Mouse (Mus musculus) retina, postnatal 1 day (tissue): ENCODE data around the gene 2610021A01Rik.
A peak's percentile ranks its signal among the peaks of the same experiment; 100 is the strongest.
"Not testable (repeated sequence)": the region's sequence is repeated elsewhere in the genome, so short reads cannot be mapped to it uniquely, and the experiment has no call there.

Experiments used
- DNase-seq: peaks from one replicate; pipeline ENCODE4 v3.0.0-alpha.2; 2012

The 2610021A01Rik gene

GRCm38 (mm10) chr7:41599034-41599813 lies at the start of gene 2610021A01Rik:
2610021A01Rik (plus strand) TSS chr7:41599230.
- peak; percentile 97 for DNase-seq

GRCm38 (mm10) chr7:41560681-41561080 lies 38.3 kb upstream of the 2610021A01Rik start:
- no peak for DNase-seq

- not testable (repeated sequence) for DNase-seq
Observed at GRCm38 (mm10) chr7:41573562-41573961, 25.5 kb upstream of the 2610021A01Rik start, which contains the start of gene Gm6871. Gm6871 (minus strand) TSS chr7:41573662.

- DNase-seq: no peak
Observed at GRCm38 (mm10) chr7:41577956-41578355, 21.1 kb upstream of the 2610021A01Rik start.

GRCm38 (mm10) chr7:41582028-41582427 lies 17.0 kb upstream of the 2610021A01Rik start:
- no peak for DNase-seq

GRCm38 (mm10) chr7:41587831-41588230 lies 11.2 kb upstream of the 2610021A01Rik start:
- DNase-seq: not testable (repeated sequence)

GRCm38 (mm10) chr7:41598615-41599014 lies 415 bp upstream of the 2610021A01Rik start:
- no peak for DNase-seq

- DNase-seq: peak; percentile 7
Observed at GRCm38 (mm10) chr7:41599932-41600548, 1.0 kb downstream of the 2610021A01Rik start.

- no peak for DNase-seq
Observed at GRCm38 (mm10) chr7:41611654-41612053, 12.6 kb downstream of the 2610021A01Rik start.

- not testable (repeated sequence) for DNase-seq
Observed at GRCm38 (mm10) chr7:41616241-41616640, 17.2 kb downstream of the 2610021A01Rik start.

- DNase-seq: peak; percentile 97
Observed at GRCm38 (mm10) chr7:41632409-41633220, 33.6 kb downstream of the 2610021A01Rik start, which contains the start of gene Zfp788. Zfp788 (plus strand) TSS chr7:41633203.

- peak; percentile 97 for DNase-seq
Observed at GRCm38 (mm10) chr7:41633221-41633984, 34.4 kb downstream of the 2610021A01Rik start.

- DNase-seq: not testable (repeated sequence)
Observed at GRCm38 (mm10) chr7:41674326-41674725, 75.3 kb downstream of the 2610021A01Rik start.
